Mouse (Mus musculus) hindbrain, embryonic 12.5 days (tissue): ENCODE data around the gene Hvcn1. TPM values are rescaled to one million over a fixed set of nuclear protein-coding genes. Genes with fewer than 3 reads are reported as not detected.

ENCODE experiments used
- ATAC-seq: fragments of 200-750 bp; cut with Nextera tagmentation; 2 replicates; pipeline ENCODE4 v1.8.0; 2017; ENCODE audit warnings: moderate TSS enrichment; ENCODE audit not compliant: low FRiP score
- H3K27ac ChIP-seq: fragments of 300-500 bp; sonication (generic); 2 replicates; pipeline ENCODE4 v1.5.1; 2016; ENCODE audit warnings: mild to moderate bottlenecking
- H3K27me3 ChIP-seq: fragments of 300-500 bp; sonication (generic); 2 replicates; pipeline ENCODE4 v1.6.1; 2016; ENCODE audit warnings: mild to moderate bottlenecking
- H3K36me3 ChIP-seq: fragments of 300-500 bp; sonication (generic); 2 replicates; pipeline ENCODE4 v1.6.1; 2016; ENCODE audit warnings: mild to moderate bottlenecking
- H3K4me1 ChIP-seq: fragments of 300-500 bp; sonication (generic); 2 replicates; pipeline ENCODE4 v1.6.1; 2016
- H3K4me2 ChIP-seq: fragments of 300-500 bp; sonication (generic); replicated peaks from 2 replicates; pipeline ENCODE4 v1.6.1; 2016; ENCODE audit warnings: mild to moderate bottlenecking
- H3K4me3 ChIP-seq: fragments of 300-500 bp; sonication (generic); 2 replicates; pipeline ENCODE4 v1.5.1; 2016; ENCODE audit warnings: mild to moderate bottlenecking
- H3K9ac ChIP-seq: fragments of 300-500 bp; sonication (generic); 2 replicates; pipeline ENCODE4 v1.6.1; 2016; ENCODE audit warnings: mild to moderate bottlenecking, moderate library complexity
- H3K9me3 ChIP-seq: fragments of 300-500 bp; sonication (generic); replicated peaks from 2 replicates; pipeline ENCODE4 v1.6.1; 2016; ENCODE audit warnings: mild to moderate bottlenecking
- WGBS: fragments of 180-500 bp; shearing (Covaris S2); methylation state at CpG from one replicate; pipeline ENCODE4 v1.1.7; 2016; 5-methylcytosine and 5-hydroxymethylcytosine counted together
- polyA plus RNA-seq: library from polyadenylated mRNA; unstranded; fragments of >200 nt; fragmentation: Nextera tagmentation; extraction: Ambion mirVana; gene quantifications from 2 replicates; pipeline ENCODE4 v1.2.1, GENCODE M21; 2016

Gene Hvcn1
- polyA plus RNA-seq, 1 experiment from 2014 or later = 6.7 TPM

DNA sequence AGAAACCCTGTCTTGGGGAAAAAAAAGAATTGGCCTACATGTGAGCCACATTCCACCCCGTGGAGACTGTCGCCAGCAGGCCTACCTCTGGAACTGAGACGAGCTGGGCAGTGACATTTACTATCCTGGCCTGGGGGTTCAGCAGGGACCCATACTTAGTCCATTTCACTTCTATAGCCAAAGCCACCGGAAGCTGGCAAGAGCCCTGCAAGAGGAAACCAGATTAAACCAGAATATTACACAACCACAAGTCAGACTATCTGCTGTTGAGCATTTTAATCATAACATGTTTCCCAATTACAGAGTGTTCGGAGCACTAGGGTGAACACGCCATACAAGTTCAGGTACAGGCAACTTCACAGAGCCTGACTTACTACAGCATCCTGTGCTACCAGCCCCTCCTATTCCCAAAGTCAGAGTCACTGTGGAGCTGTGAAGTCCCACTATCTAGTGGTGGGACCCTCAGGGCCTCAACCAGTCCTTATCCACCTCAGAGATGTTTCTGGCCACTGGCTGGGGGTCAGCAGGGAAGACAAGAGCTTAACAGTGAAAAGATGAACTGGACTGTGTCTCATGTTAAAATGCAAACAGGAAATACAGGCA is 36.0 kb downstream of the Hvcn1 start:
- WGBS = 87% methylated on average over 6 of the region's 6 CpGs

DNA sequence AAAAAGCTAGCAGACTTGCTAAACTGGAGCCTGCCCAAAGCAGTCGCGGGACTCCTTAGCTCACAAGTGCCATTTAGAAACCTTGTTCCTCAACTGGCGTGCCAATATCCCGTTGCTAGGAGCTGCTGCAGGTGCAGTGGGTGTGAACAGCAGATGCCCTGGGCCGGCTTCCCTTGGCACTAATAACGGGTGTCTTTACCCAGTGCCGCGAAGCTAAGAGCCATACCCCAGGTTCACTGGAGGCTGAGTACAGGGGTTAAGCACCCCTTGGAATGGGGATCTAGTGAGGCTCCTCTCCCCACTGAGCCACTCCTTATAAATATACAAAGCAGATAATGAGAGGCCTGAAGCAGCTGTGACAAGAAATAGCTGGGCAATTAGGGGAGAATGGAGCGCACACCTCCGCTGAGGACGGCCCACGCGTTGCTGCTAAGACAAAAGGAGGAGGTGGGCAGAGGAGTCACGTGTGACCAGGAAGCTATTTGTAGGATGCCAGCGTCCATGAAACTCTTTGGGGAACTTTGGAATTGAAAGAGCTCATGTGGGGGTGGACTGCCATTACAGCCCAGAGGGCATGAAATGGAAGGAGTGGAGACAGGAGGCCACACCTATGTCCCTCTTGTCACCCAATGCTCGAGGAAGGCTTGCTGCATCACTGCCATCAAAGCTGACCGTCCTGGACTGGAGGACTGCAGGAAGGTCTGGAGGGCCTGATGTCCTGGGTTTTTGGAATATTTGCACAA is 37.3 kb downstream of the Hvcn1 start:
- Histone ChIP-seq H3K9ac (no peak overlapping the region), H3K27me3 (no peaks in the 10 kb centered on the region), H3K9me3 (no peaks in the 10 kb centered on the region), H3K4me2 (no peak overlapping the region), H3K4me1 (peaks cover 9% of the 10 kb centered on the region; the same call in 1 of the 2 replicates), H3K27ac (peak overlapping the region; percentile 35; the same call in 1 of the 2 replicates), H3K4me3 (no peak overlapping the region), H3K36me3 (peaks cover 63% of the 10 kb centered on the region)
- 81% methylated on average over 17 of the region's 17 CpGs for WGBS
- no peak for ATAC-seq

More for the DNA sequence above, 36.0 kb downstream of the Hvcn1 start:
- no peak overlapping the region for H3K9ac ChIP-seq
- no peaks in the 10 kb centered on the region for H3K27me3 ChIP-seq
- H3K27ac ChIP-seq = no peak overlapping the region
- no peak overlapping the region for H3K4me2 ChIP-seq
- H3K9me3 ChIP-seq = no peaks in the 10 kb centered on the region
- no peak for ATAC-seq
- no peak overlapping the region for H3K4me3 ChIP-seq
- peaks cover 49% of the 10 kb centered on the region for H3K36me3 ChIP-seq
- peaks cover 9% of the 10 kb centered on the region; the same call in 1 of the 2 replicates for H3K4me1 ChIP-seq

GRCm38 (mm10) chr5:122245186-122245585 is 38.6 kb downstream of the Hvcn1 start:
- H3K36me3 ChIP-seq = peaks cover 62% of the 10 kb centered on the region
- peaks cover 5% of the 10 kb centered on the region; the same call in 1 of the 2 replicates for H3K4me1 ChIP-seq
- WGBS = 78% methylated on average over 3 of the region's 3 CpGs
- no peak overlapping the region for H3K9ac ChIP-seq
- no peaks in the 10 kb centered on the region for H3K9me3 ChIP-seq
- no peak overlapping the region for H3K27ac ChIP-seq
- no peak for ATAC-seq
- H3K4me3 ChIP-seq = no peak overlapping the region
- H3K4me2 ChIP-seq = no peak overlapping the region
- no peaks in the 10 kb centered on the region for H3K27me3 ChIP-seq

DNA sequence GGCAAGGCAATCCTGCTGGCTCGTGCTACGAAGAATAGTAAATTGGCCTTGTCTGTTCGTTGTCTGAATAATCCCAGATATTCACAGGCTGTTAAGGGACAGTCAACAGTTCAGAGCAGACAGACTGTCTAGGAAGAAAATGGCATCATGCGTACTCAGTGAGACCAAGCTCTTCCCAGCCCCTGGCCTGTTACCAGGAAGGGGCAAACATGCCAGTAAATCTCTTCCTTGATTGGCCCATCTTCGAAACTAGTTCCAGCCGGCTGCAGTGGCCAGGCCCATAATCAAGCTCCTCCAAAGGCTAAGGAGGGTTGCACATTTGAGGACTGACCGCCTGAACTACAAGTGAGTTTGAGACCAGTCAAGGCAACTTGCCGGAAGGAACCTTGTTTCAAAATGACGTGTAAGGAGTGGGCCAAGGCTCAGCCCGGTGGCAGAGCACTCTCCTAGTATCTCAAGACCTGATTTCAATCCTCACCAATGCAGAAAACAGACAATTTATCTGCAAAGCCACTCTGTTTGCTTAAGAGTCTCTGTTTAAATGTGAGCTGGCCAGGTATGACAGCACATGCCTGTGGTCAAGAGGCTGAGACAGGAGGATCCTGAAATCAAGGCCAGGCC is 40.1 kb downstream of the Hvcn1 start:
- peaks cover 67% of the 10 kb centered on the region for H3K36me3 ChIP-seq
- 88% methylated on average over 10 of the region's 10 CpGs for WGBS
- H3K9me3 ChIP-seq = no peaks in the 10 kb centered on the region
- no peak for ATAC-seq
- no peaks in the 10 kb centered on the region for H3K27me3 ChIP-seq
- no peak overlapping the region for H3K4me2 ChIP-seq
- H3K27ac ChIP-seq = no peak overlapping the region
- H3K9ac ChIP-seq = no peak overlapping the region
- no peak overlapping the region for H3K4me3 ChIP-seq
- H3K4me1 ChIP-seq = peaks cover 5% of the 10 kb centered on the region; the same call in 1 of the 2 replicates

DNA sequence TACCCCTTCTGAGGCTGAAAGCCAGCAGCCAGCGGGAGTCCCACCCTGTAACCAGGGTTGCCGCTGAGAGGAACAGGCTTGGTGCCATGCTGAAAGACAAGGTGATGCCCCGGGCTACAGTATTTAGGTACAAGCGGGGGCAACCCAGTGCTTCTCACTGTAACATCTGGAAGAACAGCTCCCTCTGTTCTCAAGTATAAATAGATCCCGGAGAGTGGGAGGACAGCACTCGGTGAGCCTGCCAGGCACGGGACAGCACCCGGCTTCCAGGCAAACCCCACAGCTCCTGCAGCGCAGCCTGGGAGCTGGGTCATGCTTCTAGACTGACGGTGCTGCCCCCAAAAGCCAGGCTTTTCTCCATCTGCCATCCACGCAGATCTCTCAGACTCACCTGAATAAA is 40.9 kb downstream of the Hvcn1 start:
- ATAC-seq = no peak

DNA sequence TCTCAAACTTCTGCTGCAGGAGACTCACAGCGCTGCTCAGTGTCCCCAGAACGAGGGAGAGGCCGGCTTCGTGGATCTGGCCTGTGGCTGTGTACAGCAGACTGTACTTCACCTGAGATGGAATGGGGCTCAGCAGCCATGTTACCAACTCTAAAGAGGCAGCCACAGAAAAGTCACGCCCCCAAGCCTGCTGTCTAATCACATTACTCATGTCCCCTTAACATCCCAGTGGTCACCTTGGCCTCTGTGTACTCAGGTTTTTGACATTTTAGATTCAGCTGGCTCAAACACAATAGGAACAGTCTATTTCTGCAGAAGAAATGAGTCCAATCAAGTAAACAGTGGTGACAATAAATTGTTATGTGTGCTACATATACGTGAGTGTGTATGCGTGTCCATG is 41.3 kb downstream of the Hvcn1 start:
- Histone ChIP-seq H3K9ac (no peak overlapping the region), H3K4me1 (peaks cover 5% of the 10 kb centered on the region; the same call in 1 of the 2 replicates), H3K27ac (no peak overlapping the region), H3K4me3 (no peak overlapping the region), H3K27me3 (no peaks in the 10 kb centered on the region), H3K9me3 (no peaks in the 10 kb centered on the region), H3K4me2 (no peak overlapping the region), H3K36me3 (peaks cover 67% of the 10 kb centered on the region)
- 95% methylated on average over 7 of the region's 7 CpGs for WGBS
- ATAC-seq = no peak

More for the DNA sequence above, 40.9 kb downstream of the Hvcn1 start:
- Histone ChIP-seq H3K4me3 (no peak overlapping the region), H3K36me3 (peaks cover 67% of the 10 kb centered on the region), H3K27me3 (no peaks in the 10 kb centered on the region), H3K27ac (no peak overlapping the region), H3K9me3 (no peaks in the 10 kb centered on the region), H3K4me2 (no peak overlapping the region), H3K9ac (no peak overlapping the region), H3K4me1 (peaks cover 5% of the 10 kb centered on the region; the same call in 1 of the 2 replicates)
- WGBS = 90% methylated on average over 11 of the region's 11 CpGs

DNA sequence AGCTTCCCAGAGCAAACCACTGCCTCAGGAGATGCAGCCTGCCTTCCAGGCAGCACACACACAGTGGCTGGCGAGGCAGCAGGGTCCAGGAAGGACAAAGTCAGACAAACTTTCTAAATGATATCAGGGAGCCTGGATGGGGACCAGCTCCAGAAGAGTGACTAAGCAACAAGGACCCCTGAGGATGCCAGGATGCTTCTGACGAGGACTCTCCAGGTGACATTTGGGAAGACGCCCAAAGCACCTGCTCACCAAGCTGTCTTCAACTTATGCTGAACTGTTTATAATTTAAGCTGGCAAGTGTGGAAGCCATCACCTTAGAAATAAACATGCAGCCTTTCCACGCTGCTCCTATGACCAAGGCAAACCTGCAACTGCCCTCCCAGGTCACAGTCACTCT is 42.7 kb downstream of the Hvcn1 start:
- H3K27ac ChIP-seq = no peak overlapping the region
- no peak for ATAC-seq
- 94% methylated on average over 4 of the region's 4 CpGs for WGBS
- peaks cover 3% of the 10 kb centered on the region; the same call in 1 of the 2 replicates for H3K4me1 ChIP-seq
- peaks cover 75% of the 10 kb centered on the region for H3K36me3 ChIP-seq
- H3K4me3 ChIP-seq = no peak overlapping the region
- no peak overlapping the region for H3K4me2 ChIP-seq
- H3K9me3 ChIP-seq = no peaks in the 10 kb centered on the region
- no peaks in the 10 kb centered on the region for H3K27me3 ChIP-seq
- H3K9ac ChIP-seq = no peak overlapping the region

DNA sequence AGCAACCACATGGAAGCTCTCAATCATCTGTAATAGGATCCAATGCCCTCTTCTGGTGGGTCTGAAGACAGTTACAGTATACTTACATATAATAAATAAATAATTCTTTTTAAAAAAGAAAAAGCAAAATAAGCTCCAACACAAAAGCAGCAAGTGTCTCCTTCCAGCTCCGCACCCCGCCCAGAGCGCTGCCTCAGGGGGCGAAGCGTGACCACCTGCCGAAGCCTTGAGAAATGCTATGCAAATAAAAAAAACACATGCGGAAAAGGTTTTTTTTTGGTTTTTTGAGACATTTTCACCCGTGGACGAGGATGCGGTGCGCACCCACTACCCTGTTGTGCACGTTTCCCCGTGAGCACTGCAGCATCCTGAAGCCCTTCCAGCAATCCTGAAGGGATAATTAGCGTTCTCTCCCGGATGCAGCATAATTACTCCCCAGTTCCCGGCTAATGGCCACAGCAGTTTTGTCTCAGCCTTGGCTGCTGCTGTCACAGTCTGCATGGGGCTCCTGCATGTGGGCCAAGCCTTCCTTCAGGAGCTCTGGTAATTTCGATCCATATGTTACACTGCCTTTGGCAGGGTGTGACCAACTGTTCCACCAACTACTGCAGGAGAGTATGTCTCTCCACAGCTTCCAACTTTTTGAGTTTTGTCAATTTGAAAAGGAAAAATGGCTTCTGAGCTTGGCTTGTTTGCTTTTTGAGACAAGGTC is 45.4 kb downstream of the Hvcn1 start:
- Histone ChIP-seq H3K4me2 (no peak overlapping the region), H3K27me3 (no peaks in the 10 kb centered on the region), H3K9me3 (no peaks in the 10 kb centered on the region), H3K27ac (no peak overlapping the region), H3K9ac (no peak overlapping the region), H3K36me3 (peaks cover 89% of the 10 kb centered on the region), H3K4me3 (no peak overlapping the region), H3K4me1 (no peaks in the 10 kb centered on the region)
- no peak for ATAC-seq
- WGBS = 88% methylated on average over 17 of the region's 17 CpGs

GRCm38 (mm10) chr5:122258027-122258741 is 51.6 kb downstream of the Hvcn1 start:
- no peak overlapping the region for H3K4me2 ChIP-seq
- WGBS = 84% methylated on average over 6 of the region's 6 CpGs
- ATAC-seq = no peak
- peaks cover 13% of the 10 kb centered on the region for H3K4me1 ChIP-seq
- H3K27me3 ChIP-seq = no peaks in the 10 kb centered on the region
- no peak overlapping the region for H3K9ac ChIP-seq
- no peak overlapping the region for H3K4me3 ChIP-seq
- H3K9me3 ChIP-seq = no peaks in the 10 kb centered on the region
- H3K27ac ChIP-seq = no peak overlapping the region
- peaks cover 66% of the 10 kb centered on the region for H3K36me3 ChIP-seq

GRCm38 (mm10) chr5:122262104-122262503 is 55.5 kb downstream of the Hvcn1 start:
- Histone ChIP-seq H3K36me3 (peaks cover 29% of the 10 kb centered on the region), H3K27me3 (no peaks in the 10 kb centered on the region), H3K4me2 (no peak overlapping the region), H3K9ac (no peak overlapping the region), H3K4me1 (peaks cover 19% of the 10 kb centered on the region), H3K9me3 (no peaks in the 10 kb centered on the region), H3K27ac (no peak overlapping the region), H3K4me3 (no peak overlapping the region)
- ATAC-seq = no peak
- 63% methylated on average over 7 of the region's 7 CpGs for WGBS

- H3K4me3 ChIP-seq = peak within 1 kb of the TSS; percentile 82
- peaks cover 19% of the 10 kb centered on the region for H3K4me1 ChIP-seq
- H3K4me2 ChIP-seq = peak within 1 kb of the TSS; percentile 70
- H3K36me3 ChIP-seq = peaks cover 8% of the 10 kb centered on the region; the same call in 1 of the 2 replicates
- no peaks in the 10 kb centered on the region for H3K9me3 ChIP-seq
- H3K9ac ChIP-seq = peak within 1 kb of the TSS; percentile 89
- no peaks in the 10 kb centered on the region for H3K27me3 ChIP-seq
- 2% methylated on average over 48 of the region's 49 CpGs for WGBS
- peak within 1 kb of the TSS; percentile 76 for H3K27ac ChIP-seq
- peak; percentile 97 for ATAC-seq
These were observed 57.6 kb downstream of the Hvcn1 start, which contains the start of gene Tctn1 for GRCm38 (mm10) chr5:122263933-122264905. Gene Tctn1 (minus strand): TSS chr5:122264460.
